8 mouse cellular contexts compared by ENCODE assay signal in genomic region chr12:112828501-112829243, GRCm38 (mm10). TPM values are rescaled to one million over a fixed set of nuclear protein-coding genes. Genes with fewer than 3 reads are reported as not detected.
DNase-seq lines count a peak whose midpoint lies in the region; ATAC-seq and TF ChIP-seq lines count a peak whose summit lies in the region.

No protein-coding gene starts in this region.

- peak overlapping the region; percentile 97 for H3K9ac ChIP-seq in forebrain, embryonic 13.5 days
- peak overlapping the region; percentile 99 for H3K9ac ChIP-seq in midbrain, embryonic 11.5 days (ENCODE audit: low read length)

- peaks cover 1% of the 10 kb centered on the region; the same call in 1 of the 2 replicates for H3K36me3 ChIP-seq in spleen, adult 2 months (ENCODE audit: control insufficient read depth, insufficient read depth, low read length)
- peaks cover 55% of the 10 kb centered on the region for H3K36me3 ChIP-seq in forebrain, embryonic 13.5 days (ENCODE audit: poor library complexity, severe bottlenecking)
- peaks cover 69% of the 10 kb centered on the region for H3K36me3 ChIP-seq in limb, embryonic 10.5 days
- peaks cover 10% of the 10 kb centered on the region for H3K36me3 ChIP-seq in midbrain, embryonic 11.5 days (ENCODE audit: control insufficient read depth, insufficient read depth, low read length)

- no peak for TF ChIP-seq CTCF in spleen, adult 2 months (IDR thresholded peaks at IDR 0.05; ENCODE audit: extremely low read depth, insufficient read depth, insufficient read length, insufficient replicate concordance)

- peaks cover 18% of the 10 kb centered on the region for H3K4me1 ChIP-seq in spleen, adult 2 months (ENCODE audit: control insufficient read depth, insufficient read depth, insufficient read length)
- peaks cover 65% of the 10 kb centered on the region for H3K4me1 ChIP-seq in forebrain, embryonic 13.5 days
- H3K4me1 ChIP-seq in limb, embryonic 10.5 days, result peaks cover 33% of the 10 kb centered on the region
- H3K4me1 ChIP-seq in midbrain, embryonic 11.5 days (ENCODE audit: control insufficient read depth, insufficient read depth, low read length), result peaks cover 21% of the 10 kb centered on the region

- no peak for TF ChIP-seq POLR2A in spleen, adult 2 months (IDR thresholded peaks at IDR 0.05; ENCODE audit: low read depth, low read length)

- peak; percentile 83 for ATAC-seq in forebrain, embryonic 13.5 days
- peak; percentile 82 for ATAC-seq in midbrain, embryonic 11.5 days (ENCODE audit: low FRiP score)

- peak overlapping the region; percentile 73 for H3K4me2 ChIP-seq in forebrain, embryonic 13.5 days
- H3K4me2 ChIP-seq in midbrain, embryonic 11.5 days, result peak overlapping the region; percentile 82

- under 1% methylated on average over 51 of the region's 51 CpGs for WGBS in spleen, adult 2 months
- WGBS in forebrain, embryonic 13.5 days, result under 1% methylated on average over 48 of the region's 51 CpGs
- under 1% methylated on average over 50 of the region's 51 CpGs for WGBS in limb, embryonic 10.5 days
- under 1% methylated on average over 50 of the region's 51 CpGs for WGBS in midbrain, embryonic 11.5 days

- peak overlapping the region; percentile 96 for H3K27ac ChIP-seq in spleen, adult 2 months (ENCODE audit: insufficient read depth, low read length)
- peak overlapping the region; percentile 93 for H3K27ac ChIP-seq in forebrain, embryonic 13.5 days
- peak overlapping the region; percentile 98 for H3K27ac ChIP-seq in limb, embryonic 10.5 days
- H3K27ac ChIP-seq in midbrain, embryonic 11.5 days (ENCODE audit: low read depth, low read length), result peak overlapping the region; percentile 89

- DNase-seq in cerebellum, adult 9-10 months, result peak; percentile 58
- DNase-seq in cerebellum, adult 8-10 months, result no peak
- peak; percentile 58 to 72 for DNase-seq in spleen, adult 2 months (ENCODE audit: low read depth in 1 of 2, low spot score in 2 of 2)
- no peak for DNase-seq in spleen, adult 12 weeks (ENCODE audit: low spot score)
- no peak for DNase-seq in limb, embryonic 10.5 days (ENCODE audit: low spot score)
- peak; percentile 93 for DNase-seq in midbrain, embryonic 11.5 days (ENCODE audit: low spot score, missing footprints)
- DNase-seq in thymus, postnatal 4 days, result peak; percentile 84

- H3K9me3 ChIP-seq in forebrain, embryonic 13.5 days (replicated peaks), result no peaks in the 10 kb centered on the region
- no peaks in the 10 kb centered on the region for H3K9me3 ChIP-seq in limb, embryonic 10.5 days (replicated peaks)
- H3K9me3 ChIP-seq in midbrain, embryonic 11.5 days (ENCODE audit: control insufficient read depth, low read length), result no peaks in the 10 kb centered on the region

- H3K4me3 ChIP-seq in spleen, adult 2 months (ENCODE audit: extremely low read depth, insufficient read depth, insufficient read length), result peak overlapping the region; percentile 85
- peak overlapping the region; percentile 99 for H3K4me3 ChIP-seq in forebrain, embryonic 13.5 days
- peak overlapping the region; percentile 92 for H3K4me3 ChIP-seq in limb, embryonic 10.5 days
- H3K4me3 ChIP-seq in midbrain, embryonic 11.5 days (ENCODE audit: low read depth, low read length), result peak overlapping the region; percentile 97

- no peaks in the 10 kb centered on the region for H3K27me3 ChIP-seq in spleen, adult 2 months (ENCODE audit: control insufficient read depth, insufficient read depth, low read length)
- H3K27me3 ChIP-seq in forebrain, embryonic 13.5 days, result no peaks in the 10 kb centered on the region
- no peaks in the 10 kb centered on the region for H3K27me3 ChIP-seq in limb, embryonic 10.5 days (ENCODE audit: low read depth, poor library complexity, severe bottlenecking)
- no peaks in the 10 kb centered on the region for H3K27me3 ChIP-seq in midbrain, embryonic 11.5 days (ENCODE audit: control insufficient read depth, insufficient read depth, low read length)

RNA-seq across cellular contexts. Expression of gene Cdca4, which starts 0.6 kb away (rescaled TPM):
- polyA plus RNA-seq in spleen, adult 2 months (2012; rRNA removed), result 30.4 and 34.0 TPM in 2 replicates
- polyA plus RNA-seq in forebrain, embryonic 13.5 days (2015; fragmentation: Nextera tagmentation; extraction: Ambion mirVana), result 123 and 134 TPM in 2 replicates
- polyA plus RNA-seq in limb, embryonic 10.5 days (2016; fragmentation: Nextera tagmentation; extraction: Ambion mirVana), result 204 and 206 TPM in 2 replicates
- 159 TPM in 2 replicates for polyA plus RNA-seq in midbrain, embryonic 11.5 days (2014; fragmentation: Nextera tagmentation; extraction: Ambion mirVana)

RNA-seq across cellular contexts. Expression of gene Clba1, which starts 19.9 kb away (rescaled TPM):
- 0.83 and 1.1 TPM in 2 replicates for polyA plus RNA-seq in spleen, adult 2 months (2012; rRNA removed)
- 12.6 and 15.2 TPM in 2 replicates for polyA plus RNA-seq in forebrain, embryonic 13.5 days (2015; fragmentation: Nextera tagmentation; extraction: Ambion mirVana)
- polyA plus RNA-seq in limb, embryonic 10.5 days (2016; fragmentation: Nextera tagmentation; extraction: Ambion mirVana), result 7.9 and 8.4 TPM in 2 replicates
- 14.7 and 15.3 TPM in 2 replicates for polyA plus RNA-seq in midbrain, embryonic 11.5 days (2014; fragmentation: Nextera tagmentation; extraction: Ambion mirVana)

RNA-seq across cellular contexts. Expression of gene Ahnak2, which starts 26.2 kb away (rescaled TPM):
- 0.46 and 0.83 TPM in 2 replicates for polyA plus RNA-seq in spleen, adult 2 months (2012; rRNA removed)
- 0.25 and 0.35 TPM in 2 replicates for polyA plus RNA-seq in forebrain, embryonic 13.5 days (2015; fragmentation: Nextera tagmentation; extraction: Ambion mirVana)
- polyA plus RNA-seq in limb, embryonic 10.5 days (2016; fragmentation: Nextera tagmentation; extraction: Ambion mirVana), result 0.15 and 0.18 TPM in 2 replicates
- polyA plus RNA-seq in midbrain, embryonic 11.5 days (2014; fragmentation: Nextera tagmentation; extraction: Ambion mirVana), result 0.07 and 0.22 TPM in 2 replicates

RNA-seq across cellular contexts. Expression of gene Gpr132, which starts 39.4 kb away (rescaled TPM):
- polyA plus RNA-seq in spleen, adult 2 months (2012; rRNA removed), result 77.9 and 81.1 TPM in 2 replicates
- not detected in 2 replicates for polyA plus RNA-seq in forebrain, embryonic 13.5 days (2015; fragmentation: Nextera tagmentation; extraction: Ambion mirVana)
- 0.11 TPM in 1 of 2 replicates, not detected in the other for polyA plus RNA-seq in limb, embryonic 10.5 days (2016; fragmentation: Nextera tagmentation; extraction: Ambion mirVana)
- polyA plus RNA-seq in midbrain, embryonic 11.5 days (2014; fragmentation: Nextera tagmentation; extraction: Ambion mirVana), result not detected in 2 replicates

Comparison
In these comparisons a context has a peak if more than half of its experiments do, and no peak if none do; other contexts are left out.
1. DNase-seq: peak in cerebellum, adult 9-10 months (single experiment), spleen, adult 2 months (2 of 2), midbrain, embryonic 11.5 days (single experiment) and thymus, postnatal 4 days (single experiment); none in cerebellum, adult 8-10 months (single experiment), spleen, adult 12 weeks (single experiment) and limb, embryonic 10.5 days (single experiment).
2. Peak in every context shown above with its lines, with median percentiles within 50 percentile points of each other: H3K27ac ChIP-seq and H3K4me3 ChIP-seq.